ENCODE assay signal across 16 mouse cellular contexts in the genomic region with DNA sequence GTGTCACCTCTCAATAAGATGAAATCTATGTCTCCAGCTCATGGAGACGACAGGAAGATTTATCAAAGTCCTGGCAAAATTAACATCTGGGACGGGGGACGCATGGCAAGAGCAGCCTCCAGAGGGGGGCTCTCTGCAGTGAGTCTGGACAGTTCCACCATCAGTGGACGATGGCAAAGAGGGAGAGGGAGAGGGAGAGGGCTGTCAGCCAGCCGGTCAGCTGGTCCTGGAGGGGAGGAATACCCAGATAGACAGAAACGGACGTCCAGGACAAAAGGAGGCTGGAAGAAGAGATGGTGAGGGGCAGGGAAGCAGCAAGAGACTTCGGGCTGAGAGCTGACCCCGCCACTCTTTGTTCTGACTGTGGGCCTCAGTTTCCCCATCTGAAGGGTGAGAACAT.
"Had no signal": no experiment of that assay in that cellular context is flagged by ENCODE, and none has a peak within 500 bp of the region (broad histone marks: within the 10 kb centered on the region; RNA-seq: fewer than 3 reads in every experiment).

No protein-coding gene starts in this region.

- H3K9me3 ChIP-seq: neural tube, embryonic 13.5 days; neural tube, embryonic 15.5 days; stomach, embryonic 15.5 days had no signal

- H3K36me3 ChIP-seq: neural tube, embryonic 13.5 days; neural tube, embryonic 15.5 days; stomach, embryonic 15.5 days had no signal

- H3K27ac ChIP-seq: neural tube, embryonic 13.5 days; neural tube, embryonic 15.5 days; stomach, embryonic 15.5 days; stomach, postnatal 0 days had no signal

- H3K4me3 ChIP-seq: neural tube, embryonic 13.5 days; neural tube, embryonic 15.5 days; stomach, embryonic 15.5 days had no signal

- H3K4me2 ChIP-seq: neural tube, embryonic 13.5 days; neural tube, embryonic 15.5 days; stomach, embryonic 15.5 days had no signal

- DNase-seq: retina, postnatal 1 day; right cerebral cortex, adult 18-20 months; right cerebral cortex, postnatal 14 days; right cerebral cortex, postnatal 25 days; right cerebral cortex, postnatal 4 days; spleen, adult 18-20 months; thymus, adult 18-20 months; thymus, adult 2 months; thymus, postnatal 14 days; thymus, postnatal 25 days; thymus, postnatal 36 days; thymus, postnatal 4 days had no signal

- H3K9ac ChIP-seq: neural tube, embryonic 13.5 days; neural tube, embryonic 15.5 days; stomach, embryonic 15.5 days had no signal

- H3K4me1 ChIP-seq: stomach, embryonic 15.5 days had no signal
